Comparison of ENCODE assay signal across 9 mouse cellular contexts in the genomic region with DNA sequence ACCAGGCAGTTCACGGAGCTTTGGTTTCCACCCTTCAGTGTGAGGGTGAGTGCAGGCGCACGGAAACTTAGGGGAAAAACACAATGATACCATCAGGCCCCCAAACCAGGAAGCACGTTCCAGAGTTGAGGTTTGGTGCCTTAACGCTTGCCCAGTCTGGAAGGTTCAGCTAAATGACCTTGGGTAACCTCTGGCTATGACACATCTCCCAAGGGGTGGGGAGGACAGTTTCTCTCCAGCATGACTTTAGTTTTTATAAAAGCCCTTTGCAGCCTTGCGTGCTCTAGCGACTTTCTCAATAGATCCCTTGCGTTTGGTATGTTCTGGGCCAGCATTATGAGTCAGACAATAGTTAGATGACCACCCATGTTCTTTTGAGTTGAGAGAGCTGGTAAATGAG. TPM values are rescaled to one million over a fixed set of nuclear protein-coding genes. Genes with fewer than 3 reads are reported as not detected.
DNase-seq lines count a peak whose midpoint lies in the region; ATAC-seq and TF ChIP-seq lines count a peak whose summit lies in the region.
"Had no signal": no experiment of that assay in that cellular context is flagged by ENCODE, and none has a peak within 500 bp of the region (broad histone marks: within the 10 kb centered on the region; RNA-seq: fewer than 3 reads in every experiment).

No protein-coding gene starts in this region.

- no peaks in the 10 kb centered on the region for H3K27me3 ChIP-seq in liver, adult 2 months (ENCODE audit: control insufficient read depth, insufficient read depth, low read length)
- H3K27me3 ChIP-seq in liver, embryonic 11.5 days (replicated peaks; ENCODE audit: control insufficient read depth, insufficient read depth, low read length) = 0 out of 2 replicates have a peak, but pooled peaks cover under 1% of the 10 kb centered on the region
- H3K27me3 ChIP-seq in heart, embryonic 12.5 days (replicated peaks) = no peaks in the 10 kb centered on the region

- ATAC-seq in liver, embryonic 11.5 days (replicated peaks; ENCODE audit: low FRiP score) = no peak
- ATAC-seq in heart, embryonic 12.5 days (ENCODE audit: insufficient number of reproducible peaks, low FRiP score) = no peak
- peak; percentile 79 for ATAC-seq in megakaryocyte progenitor cell, adult 5-6 weeks (replicated peaks; ENCODE audit: poor library complexity)

- no peak for TF ChIP-seq CTCF in liver, adult 2 months (IDR thresholded peaks at IDR 0.05; ENCODE audit: low read depth, low read length)

- no peak overlapping the region for H3K4me3 ChIP-seq in liver, adult 2 months (ENCODE audit: insufficient read depth, low read depth, low read length)
- no peak overlapping the region for H3K4me3 ChIP-seq in liver, embryonic 11.5 days (ENCODE audit: low read depth, low read length)
- no peak overlapping the region for H3K4me3 ChIP-seq in heart, embryonic 12.5 days
- H3K4me3 ChIP-seq: hindbrain, embryonic 12.5 days had no signal

- no peak overlapping the region for H3K27ac ChIP-seq in liver, adult 2 months (replicated peaks; ENCODE audit: insufficient read depth, low read depth, low read length)
- H3K27ac ChIP-seq in liver, embryonic 11.5 days (ENCODE audit: low read depth, low read length) = no peak overlapping the region
- H3K27ac ChIP-seq in heart, embryonic 12.5 days (ENCODE audit: poor library complexity, severe bottlenecking) = peak overlapping the region; percentile 51
- H3K27ac ChIP-seq: hindbrain, embryonic 12.5 days had no signal

- peaks cover 2% of the 10 kb centered on the region; the same call in 1 of the 2 replicates for H3K79me2 ChIP-seq in liver, adult 2 months (ENCODE audit: control insufficient read depth, insufficient read depth, low read length)

- no peak overlapping the region for H3K4me2 ChIP-seq in liver, embryonic 11.5 days
- H3K4me2 ChIP-seq in heart, embryonic 12.5 days = 0 out of 2 replicates have a peak overlapping the region, but pooled peaks have one; percentile 10
- H3K4me2 ChIP-seq: hindbrain, embryonic 12.5 days had no signal

- intact Hi-C loops in left cerebral cortex, postnatal 10 days (cut with DNase I) = no loop called here

- no peaks in the 10 kb centered on the region for H3K36me3 ChIP-seq in liver, adult 2 months (ENCODE audit: control insufficient read depth, insufficient read depth, low read length)
- H3K36me3 ChIP-seq in liver, embryonic 11.5 days (ENCODE audit: control insufficient read depth, insufficient read depth, low read length) = no peaks in the 10 kb centered on the region
- H3K36me3 ChIP-seq in heart, embryonic 12.5 days = no peaks in the 10 kb centered on the region
- H3K36me3 ChIP-seq: hindbrain, embryonic 12.5 days had no signal

- no peak overlapping the region for H3K9ac ChIP-seq in liver, adult 2 months (ENCODE audit: low read depth, low read length)
- no peak overlapping the region for H3K9ac ChIP-seq in liver, embryonic 11.5 days (ENCODE audit: low read depth, low read length)
- no peak overlapping the region for H3K9ac ChIP-seq in heart, embryonic 12.5 days
- H3K9ac ChIP-seq: hindbrain, embryonic 12.5 days had no signal

- no peaks in the 10 kb centered on the region for H3K9me3 ChIP-seq in liver, embryonic 11.5 days (ENCODE audit: control insufficient read depth, low read length)
- H3K9me3 ChIP-seq in heart, embryonic 12.5 days (replicated peaks) = no peaks in the 10 kb centered on the region
- H3K9me3 ChIP-seq: hindbrain, embryonic 12.5 days had no signal

- 50% methylated on average over 8 of the region's 8 CpGs for WGBS in liver, adult 2 months
- WGBS in liver, embryonic 11.5 days = 52% methylated on average over 8 of the region's 8 CpGs
- 48% methylated on average over 8 of the region's 8 CpGs for WGBS in heart, embryonic 12.5 days

- TF ChIP-seq POLR2A in liver, adult 2 months (IDR thresholded peaks at IDR 0.05; ENCODE audit: extremely low read depth, insufficient read depth, low read length) = no peak

- peaks cover 4% of the 10 kb centered on the region; the same call in 1 of the 2 replicates for H3K4me1 ChIP-seq in liver, adult 2 months (ENCODE audit: control insufficient read depth, insufficient read depth, low read length)
- no peaks in the 10 kb centered on the region; the same call in 1 of the 2 replicates for H3K4me1 ChIP-seq in liver, embryonic 11.5 days (replicated peaks; ENCODE audit: control insufficient read depth, insufficient read depth, low read length)
- H3K4me1 ChIP-seq in heart, embryonic 12.5 days (replicated peaks) = peaks cover 12% of the 10 kb centered on the region
- H3K4me1 ChIP-seq: hindbrain, embryonic 12.5 days had no signal

- DNase-seq in liver, adult 2 months (ENCODE audit: extremely low read depth, low read depth, low spot score) = peak; percentile 43
- no peak for DNase-seq in liver, embryonic 11.5 days (ENCODE audit: low spot score)
- peak; percentile 16 for DNase-seq in ZHBTc4 (ENCODE audit: low read depth, low spot score)
- no peak for DNase-seq in cerebellum, postnatal 4 days (ENCODE audit: low spot score in 2 of 2)
- no peak for DNase-seq in left cerebral cortex, adult 11 months (ENCODE audit: low spot score)
- no peak for DNase-seq in left cerebral cortex, postnatal 10 days (ENCODE audit: extremely low spot score in 1 of 2, low spot score in 2 of 2)

RNA-seq across cellular contexts. Expression of a gene that starts 8.8 kb away (rescaled TPM):
- total RNA-seq in liver, adult 2 months (2014; rRNA removed) = 17.2 and 19.3 TPM in 2 replicates
- polyA plus RNA-seq in liver, adult 2 months (2012; rRNA removed) = 6.4 and 6.7 TPM in 2 replicates
- 6.4 and 6.8 TPM in 2 replicates for polyA plus RNA-seq in liver, embryonic 11.5 days (2014; fragmentation: Nextera tagmentation; extraction: Ambion mirVana)
- polyA plus RNA-seq in heart, embryonic 12.5 days (2016; fragmentation: Nextera tagmentation; extraction: Ambion mirVana) = 17.6 and 18.9 TPM in 2 replicates
- total RNA-seq in megakaryocyte progenitor cell, adult 5-6 weeks (2015) = 11.0 and 13.8 TPM in 2 replicates
- 15.5 and 18.0 TPM in 2 replicates for total RNA-seq in megakaryocyte progenitor cell, adult 5-6 weeks (2017)
- total RNA-seq in left cerebral cortex, postnatal 10 days (2021) = 10 to 100 TPM; 37.4 to 41.2 TPM

Comparison
In these comparisons a context has a peak if more than half of its experiments do, and no peak if none do; other contexts are left out.
1. DNase-seq: peak in liver, adult 2 months (single experiment) and ZHBTc4 (single experiment); none in liver, embryonic 11.5 days (single experiment), cerebellum, postnatal 4 days (0 of 2), left cerebral cortex, adult 11 months (single experiment) and left cerebral cortex, postnatal 10 days (0 of 2).